Mouse (Mus musculus) MEL (cell line): Measurements from ENCODE around the gene Gm11563.
"Not testable (repeated sequence)": the region's sequence is repeated elsewhere in the genome, so short reads cannot be mapped to it uniquely, and the experiment has no call there.

Experiments used
- E2F4 ChIP-seq: IDR thresholded peaks from 2 replicates; pipeline ENCODE4 v1.6.1; 2011; ENCODE audit warnings: low read depth, low read length, improper control_type of control experiment, borderline replicate concordance
- EP300 ChIP-seq, 2 experiments: IDR thresholded peaks; 2 replicates each; pipeline ENCODE4 v1.6.1; 2011; ENCODE audit warnings: improper control_type of control experiment in 2 of 2, low read length in 2 of 2, low read depth in 1 of 2, mild to moderate bottlenecking in 1 of 2
- POLR2A ChIP-seq, 2 experiments: IDR thresholded peaks; 2 replicates each; pipeline ENCODE4 v1.6.1; 2011 to 2012; ENCODE audit warnings: low read length in 2 of 2, mild to moderate bottlenecking in 2 of 2, control low read depth in 1 of 2, improper control_type of control experiment in 1 of 2, low read depth in 1 of 2, moderate library complexity in 1 of 2; ENCODE audit not compliant: control insufficient read depth in 1 of 2, insufficient read depth in 1 of 2, poor library complexity in 1 of 2

DNA sequence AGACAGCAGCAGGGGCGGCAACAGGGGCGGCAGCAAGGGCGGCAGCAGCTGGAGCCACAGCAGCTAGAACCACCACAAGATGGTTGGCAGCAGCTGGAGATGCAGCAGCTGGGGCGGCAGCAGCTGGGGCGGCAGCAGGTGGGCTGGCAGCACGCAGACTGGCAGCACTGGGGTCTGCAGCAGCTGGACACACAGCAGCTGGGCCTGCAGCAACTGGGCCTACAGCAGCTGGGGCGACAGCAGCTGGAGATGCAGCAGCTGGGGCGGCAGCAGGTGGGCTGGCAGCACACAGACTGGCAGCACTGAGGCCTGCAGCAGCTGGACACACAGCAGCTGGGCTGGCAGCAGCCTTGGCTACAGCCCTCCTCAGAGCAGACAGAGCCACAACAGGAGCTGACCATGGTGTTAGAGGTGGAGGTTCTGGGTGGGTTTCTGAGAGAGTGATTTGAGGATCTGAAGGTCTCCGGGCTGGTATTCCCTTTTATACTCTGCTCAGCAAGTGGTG is 15.1 kb downstream of the Gm11563 start, which contains the start of gene Krtap4-7:
- TF ChIP-seq EP300 (IDR thresholded peaks at IDR 0.05; ENCODE audit: low read depth in 1 of 2, low read length in 2 of 2); E2F4; POLR2A (IDR thresholded peaks at IDR 0.05; ENCODE audit: control insufficient read depth in 1 of 2, insufficient read depth in 1 of 2, low read depth in 1 of 2, low read length in 2 of 2, poor library complexity in 1 of 2): not testable (repeated sequence)
